Mouse (Mus musculus): ENCODE measurements at regions not wholly inside any gene's neighbourhood (a gene's known extent, or its start where the extent isn't known, plus 50 kb on each side); places are given as distances from the start of the nearest gene placed in this dataset.

DNA sequence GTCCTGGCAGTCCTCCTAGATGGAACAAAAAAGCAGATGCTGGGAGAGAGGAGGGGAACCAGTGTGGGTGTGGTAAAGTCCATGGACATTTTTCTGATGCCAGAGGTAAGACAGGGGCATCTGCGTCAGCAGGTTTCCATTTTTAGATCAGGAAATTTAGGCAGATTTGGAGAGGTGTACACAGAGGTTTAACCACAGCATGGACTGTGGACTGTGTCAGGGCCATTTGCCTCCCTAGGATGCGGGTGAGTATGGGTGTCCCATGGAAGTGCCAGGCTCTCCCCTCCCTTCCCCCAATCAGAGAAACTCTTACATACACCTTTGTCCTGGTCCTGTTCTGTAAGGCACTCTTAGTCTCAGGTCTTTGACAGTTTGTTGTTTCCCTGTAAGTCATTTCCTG, 443.5 kb upstream of the Slc30a5 start:
- DNase-seq, result no peak

DNA sequence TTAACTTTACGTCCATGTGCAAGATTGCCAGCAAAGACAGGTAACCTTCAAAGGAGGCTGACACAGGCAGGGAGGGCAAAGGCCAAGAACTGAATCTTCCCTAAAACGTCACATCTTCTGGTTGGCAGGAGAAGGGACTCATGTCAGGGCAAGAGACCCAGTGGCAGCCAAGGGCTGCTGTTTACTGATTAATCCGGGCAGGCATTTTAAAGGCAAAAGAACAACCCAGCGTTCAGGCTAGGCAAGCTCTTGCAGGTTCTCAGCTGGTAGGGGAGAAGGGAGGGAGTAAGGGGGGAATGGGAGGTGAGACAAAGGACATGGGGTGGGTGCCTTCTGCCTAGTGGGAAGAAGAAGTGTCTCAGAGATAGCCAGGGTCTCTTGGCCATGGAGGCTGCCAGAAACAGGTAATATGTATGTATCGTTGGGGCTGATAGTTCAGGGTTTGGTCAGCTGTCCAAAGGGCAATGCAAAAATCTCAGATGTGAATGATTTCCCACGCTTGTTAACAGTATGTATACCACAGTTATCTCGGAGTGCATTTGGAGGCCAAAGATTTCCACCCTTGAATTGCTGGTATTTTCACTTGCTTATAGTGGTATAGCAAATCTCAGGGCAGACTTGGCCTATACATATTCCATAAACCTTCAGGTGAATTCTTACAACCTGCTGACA, 441.4 kb upstream of the Slc30a5 start:
- DNase-seq, result no peak

DNA sequence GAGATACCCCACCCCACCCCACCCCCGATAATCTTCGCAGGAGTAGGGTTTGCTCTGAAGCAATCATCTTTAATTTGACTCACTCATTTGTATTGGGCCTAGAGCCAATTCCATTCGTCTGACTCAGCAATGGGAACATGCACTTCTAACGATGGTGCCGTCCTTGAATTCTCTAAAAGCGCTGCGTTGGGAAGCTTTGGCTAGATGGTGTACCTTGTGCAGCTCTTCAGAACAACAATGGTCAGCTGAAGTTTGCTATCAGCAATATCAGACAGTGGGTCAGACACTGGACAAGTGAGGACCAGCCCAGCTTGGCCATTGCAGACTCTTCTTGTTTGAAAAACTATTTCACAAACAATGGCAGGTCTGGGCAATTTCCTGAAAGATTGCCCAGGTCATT, 440.1 kb upstream of the Slc30a5 start:
- no peak for DNase-seq

DNA sequence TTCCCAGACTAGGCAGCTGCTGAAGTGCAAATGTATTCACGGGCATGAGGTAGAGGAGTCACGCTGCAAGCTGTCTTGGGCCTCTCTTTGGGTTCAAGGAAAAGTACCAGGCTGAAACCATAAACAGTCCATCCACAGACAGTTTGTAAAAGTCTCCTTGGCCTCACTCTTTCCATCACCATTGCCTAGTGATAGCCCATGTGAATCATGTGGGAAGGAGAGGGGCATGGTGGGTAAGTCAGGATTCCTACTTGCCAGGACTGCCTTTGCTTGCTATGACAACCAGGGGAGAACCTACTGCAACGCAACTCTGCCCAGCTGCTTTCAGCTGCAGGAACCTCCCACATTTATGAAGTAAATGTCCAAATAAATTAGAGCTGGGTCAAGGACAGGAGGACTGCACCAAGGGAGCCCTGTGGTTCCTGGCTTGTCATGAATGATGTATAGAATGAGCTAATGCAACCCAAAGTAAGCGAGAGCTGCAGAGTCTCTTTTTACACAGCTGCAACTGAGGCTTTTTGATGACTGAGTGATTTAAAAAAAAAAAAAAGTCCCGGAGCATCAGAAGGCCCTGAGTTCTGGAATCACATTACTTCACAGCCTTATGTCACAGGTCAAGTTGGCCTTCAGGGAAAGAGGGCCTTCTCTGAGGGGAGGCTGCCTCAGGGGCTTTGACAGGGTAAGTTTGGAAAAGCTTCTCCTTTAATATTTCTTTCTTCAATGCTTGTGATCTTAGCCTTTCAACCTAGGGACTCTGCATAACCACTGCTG, 420.7 kb upstream of the Slc30a5 start:
- no peak for DNase-seq

DNA sequence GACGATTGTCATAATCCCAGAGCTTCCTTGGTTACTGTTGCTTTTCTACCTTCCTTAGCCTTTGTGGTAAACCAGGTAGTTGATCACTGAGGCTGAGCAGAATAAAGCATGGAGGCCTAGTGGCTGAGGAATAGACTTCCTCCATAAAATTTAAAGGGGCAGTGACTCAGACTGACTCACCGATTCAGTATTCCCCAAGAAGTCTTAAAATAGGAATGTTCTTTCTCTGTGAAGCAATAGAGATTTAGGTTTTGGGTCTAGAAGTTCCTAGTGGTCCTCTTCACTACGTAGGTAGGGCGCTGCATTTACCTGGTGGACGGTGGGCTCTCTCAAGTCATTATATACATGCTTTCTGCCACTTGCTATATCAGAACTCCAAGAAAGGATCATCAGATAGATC, 416.1 kb upstream of the Slc30a5 start:
- DNase-seq, result no peak

DNA sequence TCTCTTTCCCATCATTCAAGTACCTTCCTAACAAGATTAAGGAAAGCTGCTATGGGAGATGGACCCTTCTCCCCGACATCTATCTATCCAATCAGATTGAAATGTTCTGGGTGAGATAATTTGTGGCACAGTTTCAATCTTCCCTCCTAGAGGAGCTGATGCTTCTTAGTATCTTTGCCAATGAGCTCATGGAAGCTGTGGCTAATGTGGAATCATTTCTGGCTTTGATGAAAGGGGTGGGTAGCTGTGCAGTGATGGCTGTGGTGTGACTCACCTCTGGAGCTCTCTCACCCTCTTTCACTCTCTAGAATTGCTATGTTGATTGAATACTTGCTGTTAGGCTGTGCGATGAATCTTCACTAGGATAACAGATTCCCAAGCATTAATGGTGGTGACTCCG, 411.1 kb upstream of the Slc30a5 start:
- no peak for DNase-seq

DNA sequence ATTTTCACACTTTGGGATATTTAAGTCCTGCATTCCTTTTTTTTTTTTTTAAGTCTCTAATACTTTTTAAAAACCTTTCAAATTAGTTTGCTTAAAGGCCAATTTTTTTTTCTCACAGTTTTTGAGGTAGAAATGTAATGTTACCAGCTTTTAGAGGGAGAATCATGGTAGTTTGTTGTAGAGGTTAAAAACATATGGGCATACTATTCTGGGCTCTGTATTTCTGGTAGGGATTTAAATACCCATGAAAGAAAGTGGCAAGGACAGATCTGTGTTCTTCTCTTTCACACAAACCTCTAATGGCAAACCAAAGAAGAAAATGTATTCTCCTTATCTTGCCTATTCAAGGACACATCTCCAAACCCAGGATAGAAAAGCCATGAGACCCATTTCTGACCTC, 405.6 kb upstream of the Slc30a5 start:
- DNase-seq, result no peak

DNA sequence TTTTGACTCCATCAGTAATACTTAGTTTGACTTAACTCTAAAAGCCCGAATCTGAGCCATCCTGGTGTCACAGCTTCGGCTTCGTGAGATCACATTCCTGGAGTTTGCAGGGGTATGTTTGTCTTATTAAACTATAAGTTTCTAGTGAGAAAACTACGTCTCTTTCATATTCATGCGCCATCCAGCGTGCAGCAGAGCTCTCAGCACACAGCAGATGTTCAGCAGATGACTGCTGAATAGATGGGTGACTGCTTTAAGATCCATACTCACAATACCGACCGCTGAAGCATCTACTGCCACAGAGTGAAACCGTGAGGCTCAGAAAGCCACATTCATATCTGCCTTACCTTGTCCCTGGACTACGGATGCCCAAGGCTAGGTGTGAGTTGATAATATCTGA, 403.8 kb upstream of the Slc30a5 start:
- DNase-seq, result no peak

DNA sequence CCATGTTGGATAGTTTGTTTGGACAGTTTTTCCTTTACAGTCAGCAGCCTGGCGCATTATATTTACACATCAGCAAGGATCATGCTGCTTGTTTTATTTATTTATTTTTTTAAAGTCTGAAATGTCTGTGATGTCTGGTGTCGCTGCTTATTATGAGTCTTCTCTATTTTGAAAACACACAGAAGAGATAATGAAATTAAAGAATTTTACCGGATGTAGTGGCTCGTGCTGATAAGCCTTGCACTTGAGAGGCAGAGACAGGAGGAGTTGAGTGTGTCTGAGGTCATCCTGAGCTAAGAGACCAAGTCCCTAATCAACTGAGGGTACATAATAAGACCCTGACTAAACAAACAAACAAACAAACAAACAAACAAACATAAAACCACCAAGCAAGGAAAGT, 402.6 kb upstream of the Slc30a5 start:
- no peak for DNase-seq

DNA sequence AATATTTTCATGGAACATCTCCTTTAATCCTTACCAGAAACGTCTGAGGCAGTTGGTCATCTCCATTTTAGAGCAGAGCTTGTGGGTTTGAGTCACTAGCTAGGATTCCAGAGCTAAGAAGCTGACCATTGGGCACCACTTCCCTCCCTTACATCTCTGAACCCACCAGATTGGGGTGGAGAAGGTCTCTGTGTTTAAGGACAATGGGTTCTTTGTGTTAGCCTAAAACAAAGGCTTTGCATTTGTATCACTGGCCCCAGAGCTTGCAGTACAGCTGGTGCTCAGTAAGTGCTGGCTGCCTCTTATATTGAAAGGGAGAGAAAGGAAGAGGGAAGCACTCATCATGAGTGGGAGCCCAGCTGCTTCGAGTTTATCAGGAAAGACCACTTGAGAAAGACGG, 401.9 kb upstream of the Slc30a5 start:
- DNase-seq, result no peak

DNA sequence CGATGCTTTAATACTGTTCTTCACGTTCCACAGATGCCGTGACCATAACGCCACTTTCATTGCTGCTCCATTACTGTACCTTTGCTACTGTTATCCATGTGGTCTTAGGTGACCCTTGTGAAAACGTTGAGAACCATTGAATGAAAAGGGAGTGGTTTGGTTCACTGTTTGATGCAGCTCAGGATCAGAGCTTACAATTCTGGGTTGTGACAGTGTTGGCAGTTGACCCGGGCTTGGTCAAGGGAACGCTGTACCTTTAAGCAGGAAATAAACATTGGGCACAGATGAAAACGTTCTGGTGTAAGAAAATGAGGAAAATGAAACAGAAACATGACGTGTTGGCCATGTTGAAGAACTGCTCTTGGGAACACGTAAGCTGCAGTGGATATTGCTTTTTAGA, 401.3 kb upstream of the Slc30a5 start:
- no peak for DNase-seq

DNA sequence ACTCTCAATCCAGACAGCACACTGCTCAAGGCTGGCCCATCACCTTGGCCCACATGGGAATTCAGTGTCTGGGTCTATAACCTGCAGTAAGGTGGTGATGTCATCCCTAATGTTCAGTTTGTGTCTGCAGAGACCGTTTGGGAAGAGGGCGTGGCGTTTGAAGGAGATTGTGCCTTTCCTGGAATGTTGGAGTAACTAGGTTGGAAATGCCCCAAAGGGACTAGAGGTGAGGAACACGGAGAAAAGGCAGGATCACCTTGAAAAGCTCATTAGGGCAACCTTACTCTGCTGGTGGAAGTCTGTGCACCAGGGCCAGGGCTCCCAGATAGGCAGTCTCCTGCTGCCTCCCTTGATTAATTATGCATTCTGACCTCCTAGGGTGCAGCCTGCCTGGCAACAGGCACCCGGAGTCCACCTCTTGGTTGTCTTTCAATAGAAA, 400.6 kb upstream of the Slc30a5 start:
- no peak for DNase-seq

DNA sequence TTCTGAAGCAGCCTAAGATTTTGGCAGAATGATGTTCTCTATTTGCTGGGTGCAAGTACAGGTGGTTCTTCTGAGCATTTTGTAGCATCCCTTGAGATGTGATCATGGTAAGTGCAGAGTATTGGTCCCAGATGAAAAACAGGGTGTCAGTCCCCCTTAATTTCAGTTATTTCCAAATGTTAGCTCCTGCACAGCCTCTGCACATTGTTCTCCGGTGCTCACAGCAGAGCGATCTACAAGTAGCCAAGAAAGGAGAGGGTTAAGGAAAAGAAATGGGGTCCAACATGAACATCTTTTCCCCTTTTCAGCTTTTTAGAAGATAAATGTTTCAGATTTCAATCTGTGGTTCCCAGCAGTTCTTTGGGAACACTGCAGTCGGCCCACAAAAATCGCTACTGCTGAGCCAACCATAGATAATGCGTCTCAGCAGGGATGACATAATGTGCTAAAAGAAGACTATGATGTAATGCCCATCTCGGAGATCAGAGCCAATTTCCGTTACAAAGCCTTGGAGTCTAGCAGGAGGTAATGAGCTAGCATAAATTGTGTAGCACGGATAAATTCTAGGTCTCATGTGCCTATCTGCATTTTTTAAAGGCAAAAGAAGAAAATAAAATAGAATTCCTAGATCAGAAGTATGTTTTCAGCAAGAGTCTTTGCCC, 400.1 kb upstream of the Slc30a5 start:
- no peak for DNase-seq

DNA sequence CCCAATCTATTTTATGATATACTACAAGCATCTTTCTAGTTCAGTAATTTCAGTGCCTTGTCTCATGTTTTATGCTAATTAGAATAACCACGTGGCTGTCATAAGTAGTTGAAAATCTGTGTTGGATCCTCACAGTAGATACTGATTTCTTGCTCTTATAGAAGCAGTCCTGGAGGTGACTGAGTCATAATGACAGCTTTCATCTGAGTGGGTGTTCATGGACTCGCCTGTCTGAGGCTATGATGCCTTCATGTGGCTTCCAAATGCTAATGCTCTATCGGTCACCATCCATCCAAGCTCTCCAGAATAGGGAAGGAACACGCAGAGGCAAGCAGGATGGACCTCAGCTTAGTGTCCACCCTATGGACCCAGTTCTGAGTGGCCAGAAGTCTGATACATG, 396.6 kb upstream of the Slc30a5 start:
- no peak for DNase-seq

DNA sequence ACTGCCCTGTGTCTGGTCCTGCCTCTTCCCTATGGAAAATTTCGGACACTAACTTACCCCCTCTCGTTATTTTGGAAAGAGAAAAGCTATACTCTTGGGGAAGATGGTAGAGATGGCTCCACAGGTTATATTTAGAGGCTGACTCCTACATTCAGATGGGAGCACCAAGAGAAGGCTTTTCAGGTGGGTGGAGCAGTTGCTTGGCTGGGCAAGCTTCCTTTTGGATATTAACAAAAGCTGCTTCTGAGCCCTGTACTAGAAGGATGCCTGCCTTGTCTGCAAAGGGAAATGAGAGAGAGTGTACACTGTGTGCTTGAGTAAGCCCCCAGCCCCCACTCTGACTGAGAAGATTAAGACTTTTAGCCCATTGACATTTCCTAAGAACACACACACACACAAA, 392.1 kb upstream of the Slc30a5 start:
- no peak for DNase-seq

DNA sequence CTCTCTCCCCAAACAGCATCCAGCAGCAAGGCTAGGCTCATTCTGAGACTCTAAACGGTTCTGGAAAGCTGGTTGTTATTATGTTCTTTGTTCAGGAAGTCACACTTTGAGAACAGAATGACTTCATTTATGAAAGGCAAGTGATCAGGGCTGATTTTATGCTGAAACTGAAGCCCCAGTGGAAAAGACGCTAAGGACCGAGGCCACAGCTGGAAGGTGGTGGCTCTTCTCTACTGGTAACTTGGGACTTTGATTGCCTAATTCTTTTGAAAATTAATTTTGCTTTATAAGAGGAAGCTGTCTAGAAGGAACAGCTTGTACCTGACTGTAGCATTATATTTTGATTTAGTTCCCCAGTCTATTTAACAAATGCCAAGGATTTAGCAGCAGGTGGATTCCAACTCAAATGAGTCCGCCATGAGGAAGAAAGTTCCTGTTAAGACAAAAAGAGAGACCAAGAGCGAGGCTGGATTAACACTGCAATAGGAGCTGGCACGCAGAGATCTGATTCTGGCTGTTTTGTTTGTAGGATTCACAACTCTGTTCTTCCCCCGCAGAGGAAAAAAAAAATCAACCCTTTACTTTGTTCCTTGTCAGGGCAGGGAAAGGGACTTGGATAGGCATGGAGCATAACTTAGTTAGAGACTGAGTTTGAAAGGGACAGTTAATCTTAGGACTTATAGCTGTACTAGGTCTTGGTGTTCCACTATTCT, 388.3 kb upstream of the Slc30a5 start:
- DNase-seq, result no peak

DNA sequence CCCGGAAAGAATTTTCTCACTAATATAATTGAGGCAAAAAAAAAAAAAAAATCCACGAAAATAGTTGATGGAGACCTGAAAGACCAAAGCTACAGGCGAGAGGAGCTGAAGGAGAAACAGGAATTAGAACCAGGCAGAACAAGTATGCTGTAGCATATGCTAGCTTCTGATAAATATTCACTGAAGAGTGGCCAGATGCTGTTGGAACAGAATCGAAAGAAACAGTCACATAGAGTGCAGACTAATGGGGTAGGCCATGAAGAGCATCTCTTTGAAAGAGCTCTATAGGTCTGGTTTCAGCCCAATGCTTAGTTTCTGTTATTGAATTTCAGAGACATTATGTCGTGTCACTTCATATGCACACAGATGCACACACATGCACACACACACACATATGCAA, 386.3 kb upstream of the Slc30a5 start:
- DNase-seq, result no peak

DNA sequence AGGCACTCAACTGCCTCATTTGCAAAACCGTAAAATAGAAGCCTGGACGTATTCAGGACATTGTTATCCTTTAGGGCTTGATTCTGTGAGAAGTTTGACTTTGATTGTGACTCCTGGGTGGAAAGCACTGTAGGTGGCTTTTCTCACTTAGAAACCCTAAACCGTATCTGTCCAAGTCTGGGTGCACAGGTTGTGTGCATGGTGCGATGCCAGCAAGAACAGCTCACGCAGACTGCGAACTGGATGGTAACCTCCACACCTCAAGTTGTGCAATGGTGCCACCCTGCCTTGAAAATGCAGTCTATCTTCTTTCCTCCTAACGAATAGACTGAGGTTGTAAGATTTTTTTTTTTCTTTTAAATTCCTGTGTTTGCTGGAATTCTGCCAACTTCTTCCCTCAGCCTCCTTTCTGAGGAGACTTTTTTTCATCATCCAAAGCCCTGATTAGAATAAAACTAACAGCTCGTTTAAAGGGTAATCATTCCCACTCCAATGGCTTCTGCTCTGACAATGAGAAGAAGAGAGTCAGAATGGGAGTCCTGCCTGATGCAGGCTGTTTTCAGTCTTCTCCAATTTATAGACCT, 383.8 kb upstream of the Slc30a5 start:
- no peak for DNase-seq

DNA sequence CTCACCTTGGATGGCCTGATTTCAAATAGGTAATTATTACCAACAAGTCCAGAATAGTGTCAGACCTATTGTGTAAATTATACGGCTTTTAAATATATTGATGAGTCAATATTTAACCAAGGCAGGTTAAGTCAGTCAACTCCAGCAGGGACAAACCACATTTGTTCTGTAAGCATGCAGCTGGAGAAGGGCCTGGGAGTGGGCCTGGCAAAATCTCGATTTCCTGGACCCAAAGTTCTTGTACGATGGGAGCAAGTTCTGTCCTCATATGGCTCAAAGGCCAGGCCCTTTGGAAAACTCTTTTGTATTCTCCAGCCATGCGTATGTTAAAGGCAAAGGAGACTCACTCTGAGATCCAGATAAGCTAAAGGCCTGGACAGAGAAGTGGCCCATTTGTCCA, 383.2 kb upstream of the Slc30a5 start:
- no peak for DNase-seq

DNA sequence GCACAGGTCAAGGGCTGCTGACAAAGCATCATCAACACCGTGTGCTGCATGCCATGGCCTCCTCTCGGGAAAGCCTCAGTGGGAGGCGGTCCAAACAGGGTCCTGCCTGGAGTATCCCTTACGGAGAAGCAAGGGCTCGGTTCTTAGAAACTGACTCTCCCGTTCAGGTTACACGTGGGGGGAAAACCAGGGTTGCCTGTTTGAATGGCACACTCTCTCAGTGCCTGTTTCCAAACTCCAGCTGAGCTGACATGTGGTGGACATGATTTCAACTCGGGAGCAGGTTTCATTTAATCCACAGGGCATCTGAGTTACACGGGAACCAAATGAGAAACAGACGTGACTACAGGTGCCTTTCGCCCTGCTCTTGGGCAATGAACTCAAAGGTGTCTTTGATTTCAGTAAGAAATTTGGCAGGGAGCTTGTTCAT, 382.6 kb upstream of the Slc30a5 start:
- DNase-seq, result no peak

DNA sequence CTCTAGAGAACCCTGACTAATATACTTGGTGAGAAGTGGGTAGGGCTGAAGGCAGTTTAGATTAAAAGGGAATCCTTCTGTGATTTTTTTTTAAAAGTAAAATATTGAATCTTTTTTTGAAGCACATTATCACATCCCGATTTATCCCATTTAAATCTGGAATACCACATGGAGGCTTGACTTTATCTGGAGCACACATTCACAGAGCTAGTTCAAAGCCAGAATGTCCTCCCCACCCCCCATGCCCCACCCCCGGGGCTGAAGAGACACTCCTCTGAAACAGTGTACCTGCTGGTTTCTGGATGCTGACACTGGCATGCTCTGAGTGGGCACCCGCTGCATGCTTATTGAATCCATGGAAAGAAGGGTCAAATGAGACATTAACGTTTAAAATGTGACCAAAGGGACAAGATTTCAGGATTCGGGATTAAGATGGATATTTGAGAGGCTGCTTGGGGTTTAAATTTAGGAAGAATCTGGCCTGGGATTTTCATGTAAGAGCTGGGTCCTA, 382.0 kb upstream of the Slc30a5 start:
- no peak for DNase-seq

DNA sequence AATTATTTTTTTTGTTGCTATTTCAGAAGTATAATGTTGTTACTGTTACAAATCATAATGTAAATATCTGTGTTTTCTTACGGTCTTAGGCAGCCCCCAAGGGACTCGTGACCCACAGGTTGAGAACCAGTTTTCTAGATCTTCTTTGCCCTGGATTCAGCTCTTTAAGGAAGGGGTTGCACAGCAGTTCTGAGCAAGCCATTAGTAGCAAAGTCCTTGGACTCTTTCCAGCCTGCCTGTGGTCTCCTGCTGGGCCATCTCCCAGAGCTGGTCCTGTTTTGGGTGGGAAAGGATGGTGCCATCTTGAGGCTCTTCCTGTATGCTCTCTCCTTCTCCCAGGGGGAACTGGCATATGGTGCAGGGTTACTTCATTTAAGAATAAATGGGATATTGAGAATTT, 380.9 kb upstream of the Slc30a5 start:
- no peak for DNase-seq
